Mouse (Mus musculus): Measurements from ENCODE around the gene Colgalt1. TPM values are rescaled to one million over a fixed set of nuclear protein-coding genes. Genes with fewer than 3 reads are reported as not detected.

Gene Colgalt1
- polyA plus RNA-seq, 1 experiment from 2014 or later, result 60.4 TPM

DNA sequence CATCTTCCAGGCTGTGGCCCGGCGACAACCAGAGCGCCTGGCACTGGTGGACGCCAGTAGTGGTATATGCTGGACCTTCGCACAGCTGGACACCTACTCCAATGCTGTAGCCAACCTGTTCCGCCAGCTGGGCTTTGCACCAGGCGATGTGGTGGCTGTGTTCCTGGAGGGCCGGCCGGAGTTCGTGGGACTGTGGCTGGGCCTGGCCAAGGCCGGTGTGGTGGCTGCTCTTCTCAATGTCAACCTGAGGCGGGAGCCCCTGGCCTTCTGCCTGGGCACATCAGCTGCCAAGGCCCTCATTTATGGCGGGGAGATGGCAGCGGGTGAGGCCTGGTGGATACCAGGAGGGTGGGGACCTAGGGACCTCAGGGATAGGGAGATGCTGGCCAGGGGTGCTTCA, 31.3 kb upstream of the Colgalt1 start:
- Histone ChIP-seq H3K4me3 (replicated peaks; ENCODE audit: low read depth, low read length) (no peak overlapping the region), H3K9me3 (ENCODE audit: control insufficient read depth, low read length) (no peaks in the 10 kb centered on the region), H3K27me3 (ENCODE audit: control insufficient read depth, insufficient read depth, low read length) (no peaks in the 10 kb centered on the region), H3K27ac (replicated peaks; ENCODE audit: low read depth, low read length) (no peak overlapping the region), H3K4me2 (ENCODE audit: low read length) (no peak overlapping the region), H3K9ac (replicated peaks; ENCODE audit: low read length) (no peak overlapping the region), H3K4me1 (ENCODE audit: control insufficient read depth, insufficient read depth, low read length) (no peaks in the 10 kb centered on the region), H3K36me3 (ENCODE audit: control insufficient read depth, insufficient read depth, low read length) (peaks cover 33% of the 10 kb centered on the region)
- no peak for ATAC-seq (ENCODE audit: low FRiP score, low TSS enrichment)
- WGBS, result 85% methylated on average over 14 of the region's 14 CpGs
- no peak for DNase-seq

DNA sequence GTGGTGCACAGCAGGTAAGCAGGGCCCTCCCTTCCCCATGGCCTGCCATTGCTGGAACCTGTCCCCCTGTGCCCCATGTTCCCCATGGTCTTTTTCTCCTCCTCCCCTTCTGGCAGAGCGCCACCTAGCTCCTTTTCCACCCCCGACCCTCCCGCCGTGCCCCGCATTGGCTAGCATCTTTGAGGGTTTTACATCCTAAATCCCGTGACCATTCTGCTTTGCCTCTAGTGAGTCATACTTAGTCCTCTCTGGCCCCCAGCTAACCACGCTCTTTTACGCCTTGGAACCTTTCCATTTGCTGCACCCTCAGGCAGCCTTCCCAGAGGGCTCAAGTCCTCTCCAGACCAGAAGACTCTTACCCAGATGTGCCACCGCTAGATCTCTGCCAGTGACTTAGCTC, 30.6 kb upstream of the Colgalt1 start:
- Histone ChIP-seq H3K9me3 (ENCODE audit: control insufficient read depth, low read length) (no peaks in the 10 kb centered on the region), H3K4me2 (ENCODE audit: low read length) (no peak overlapping the region), H3K4me1 (ENCODE audit: control insufficient read depth, insufficient read depth, low read length) (no peaks in the 10 kb centered on the region), H3K4me3 (replicated peaks; ENCODE audit: low read depth, low read length) (no peak overlapping the region), H3K9ac (replicated peaks; ENCODE audit: low read length) (no peak overlapping the region), H3K36me3 (ENCODE audit: control insufficient read depth, insufficient read depth, low read length) (peaks cover 40% of the 10 kb centered on the region), H3K27me3 (ENCODE audit: control insufficient read depth, insufficient read depth, low read length) (no peaks in the 10 kb centered on the region), H3K27ac (replicated peaks; ENCODE audit: low read depth, low read length) (no peak overlapping the region)
- DNase-seq (peak; percentile 57), ATAC-seq (ENCODE audit: low FRiP score, low TSS enrichment) (no peak)
- WGBS, result 28% methylated on average over 9 of the region's 9 CpGs

DNA sequence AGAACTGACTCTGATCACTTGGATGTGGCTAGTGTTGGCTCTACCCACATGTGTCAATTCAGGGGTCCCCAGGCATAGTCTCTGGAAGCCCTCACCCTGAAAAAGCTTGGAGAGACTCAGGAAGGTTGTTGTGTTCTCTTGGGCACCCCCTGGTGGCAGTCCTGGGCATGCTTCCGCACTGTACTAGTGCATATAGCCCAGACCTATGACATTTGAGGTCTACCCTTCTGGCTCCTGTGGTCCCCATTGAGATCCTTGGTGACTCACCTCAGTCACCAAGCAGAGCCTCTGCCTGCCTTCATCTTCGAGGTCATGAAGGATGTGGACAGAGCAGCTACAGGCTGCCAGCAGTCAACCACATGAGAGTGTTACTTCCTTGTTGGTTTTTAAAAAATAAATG, 23.9 kb upstream of the Colgalt1 start:
- 88% methylated on average over 2 of the region's 2 CpGs for WGBS
- peaks cover 34% of the 10 kb centered on the region for H3K36me3 ChIP-seq (ENCODE audit: control insufficient read depth, insufficient read depth, low read length)
- no peaks in the 10 kb centered on the region for H3K27me3 ChIP-seq (ENCODE audit: control insufficient read depth, insufficient read depth, low read length)
- H3K4me1 ChIP-seq (ENCODE audit: control insufficient read depth, insufficient read depth, low read length), result peaks cover 7% of the 10 kb centered on the region
- H3K27ac ChIP-seq (replicated peaks; ENCODE audit: low read depth, low read length), result no peak overlapping the region
- no peak overlapping the region for H3K9ac ChIP-seq (replicated peaks; ENCODE audit: low read length)
- ATAC-seq (ENCODE audit: low FRiP score, low TSS enrichment) (no peak), DNase-seq (peak; percentile 65)
- H3K4me3 ChIP-seq (replicated peaks; ENCODE audit: low read depth, low read length), result no peak overlapping the region
- H3K9me3 ChIP-seq (ENCODE audit: control insufficient read depth, low read length), result no peaks in the 10 kb centered on the region
- H3K4me2 ChIP-seq (ENCODE audit: low read length), result no peak overlapping the region

DNA sequence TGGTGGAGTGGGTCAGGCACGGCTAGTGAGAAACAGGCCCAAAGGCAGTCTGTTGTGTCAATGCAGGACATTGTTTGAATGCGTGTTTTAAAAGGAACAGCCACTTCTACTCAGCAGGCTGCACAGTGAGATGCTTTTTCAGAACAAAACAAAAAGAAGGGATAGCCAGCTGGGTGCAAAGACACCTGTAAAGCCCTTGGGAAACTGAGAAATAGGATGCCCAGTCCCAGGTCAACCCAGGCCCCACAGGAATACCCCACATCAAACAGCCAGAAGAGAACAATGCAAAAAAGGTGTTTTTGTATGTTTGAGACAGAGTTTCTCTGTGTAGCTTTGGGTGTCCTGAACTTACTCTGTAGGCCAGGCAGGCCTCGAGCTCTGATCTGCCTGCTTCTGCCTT, 22.0 kb upstream of the Colgalt1 start:
- H3K27ac ChIP-seq (replicated peaks; ENCODE audit: low read depth, low read length), result no peak overlapping the region
- ATAC-seq (ENCODE audit: low FRiP score, low TSS enrichment), result no peak

DNA sequence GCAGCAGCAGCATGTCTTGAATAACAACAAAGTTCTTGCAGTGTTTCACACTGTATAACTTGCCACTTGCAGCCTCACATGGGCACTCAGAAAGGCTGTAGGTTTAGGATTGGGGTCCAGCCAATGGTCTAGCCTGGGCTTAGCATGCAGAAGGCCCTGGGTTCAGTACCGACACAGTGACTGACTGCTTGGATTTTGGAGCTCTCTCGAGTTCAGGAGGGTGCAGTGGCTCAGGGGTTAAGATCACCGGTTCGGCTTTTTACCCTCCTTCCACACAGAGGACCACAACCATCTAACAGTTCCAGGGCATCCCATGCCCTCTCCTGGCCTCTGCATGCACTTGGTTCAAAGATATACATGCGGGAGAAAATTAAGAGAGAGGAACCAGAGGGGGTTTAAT, 19.8 kb upstream of the Colgalt1 start:
- ATAC-seq (ENCODE audit: low FRiP score, low TSS enrichment) (no peak), DNase-seq (no peak)
- no peaks in the 10 kb centered on the region for H3K9me3 ChIP-seq (ENCODE audit: control insufficient read depth, low read length)
- peak overlapping the region; percentile 97 for H3K4me2 ChIP-seq (ENCODE audit: low read length)
- no peaks in the 10 kb centered on the region for H3K27me3 ChIP-seq (ENCODE audit: control insufficient read depth, insufficient read depth, low read length)
- peak overlapping the region; percentile 74 for H3K4me3 ChIP-seq (replicated peaks; ENCODE audit: low read depth, low read length)
- H3K36me3 ChIP-seq (ENCODE audit: control insufficient read depth, insufficient read depth, low read length), result peaks cover 6% of the 10 kb centered on the region; the same call in 1 of the 2 replicates
- H3K4me1 ChIP-seq (ENCODE audit: control insufficient read depth, insufficient read depth, low read length), result peaks cover 21% of the 10 kb centered on the region
- WGBS, result 33% methylated on average over 5 of the region's 5 CpGs
- H3K27ac ChIP-seq (replicated peaks; ENCODE audit: low read depth, low read length), result peak overlapping the region; percentile 99
- H3K9ac ChIP-seq (replicated peaks; ENCODE audit: low read length), result peak overlapping the region; percentile 97

More for the DNA sequence above, 22.0 kb upstream of the Colgalt1 start:
- no peak overlapping the region for H3K4me3 ChIP-seq (replicated peaks; ENCODE audit: low read depth, low read length)
- H3K9ac ChIP-seq (replicated peaks; ENCODE audit: low read length), result no peak overlapping the region
- no peak for DNase-seq
- no peak overlapping the region for H3K4me2 ChIP-seq (ENCODE audit: low read length)
- peaks cover 26% of the 10 kb centered on the region for H3K36me3 ChIP-seq (ENCODE audit: control insufficient read depth, insufficient read depth, low read length)
- H3K9me3 ChIP-seq (ENCODE audit: control insufficient read depth, low read length), result no peaks in the 10 kb centered on the region
- WGBS, result 75% methylated on average over 3 of the region's 3 CpGs
- no peaks in the 10 kb centered on the region for H3K27me3 ChIP-seq (ENCODE audit: control insufficient read depth, insufficient read depth, low read length)
- H3K4me1 ChIP-seq (ENCODE audit: control insufficient read depth, insufficient read depth, low read length), result peaks cover 18% of the 10 kb centered on the region

DNA sequence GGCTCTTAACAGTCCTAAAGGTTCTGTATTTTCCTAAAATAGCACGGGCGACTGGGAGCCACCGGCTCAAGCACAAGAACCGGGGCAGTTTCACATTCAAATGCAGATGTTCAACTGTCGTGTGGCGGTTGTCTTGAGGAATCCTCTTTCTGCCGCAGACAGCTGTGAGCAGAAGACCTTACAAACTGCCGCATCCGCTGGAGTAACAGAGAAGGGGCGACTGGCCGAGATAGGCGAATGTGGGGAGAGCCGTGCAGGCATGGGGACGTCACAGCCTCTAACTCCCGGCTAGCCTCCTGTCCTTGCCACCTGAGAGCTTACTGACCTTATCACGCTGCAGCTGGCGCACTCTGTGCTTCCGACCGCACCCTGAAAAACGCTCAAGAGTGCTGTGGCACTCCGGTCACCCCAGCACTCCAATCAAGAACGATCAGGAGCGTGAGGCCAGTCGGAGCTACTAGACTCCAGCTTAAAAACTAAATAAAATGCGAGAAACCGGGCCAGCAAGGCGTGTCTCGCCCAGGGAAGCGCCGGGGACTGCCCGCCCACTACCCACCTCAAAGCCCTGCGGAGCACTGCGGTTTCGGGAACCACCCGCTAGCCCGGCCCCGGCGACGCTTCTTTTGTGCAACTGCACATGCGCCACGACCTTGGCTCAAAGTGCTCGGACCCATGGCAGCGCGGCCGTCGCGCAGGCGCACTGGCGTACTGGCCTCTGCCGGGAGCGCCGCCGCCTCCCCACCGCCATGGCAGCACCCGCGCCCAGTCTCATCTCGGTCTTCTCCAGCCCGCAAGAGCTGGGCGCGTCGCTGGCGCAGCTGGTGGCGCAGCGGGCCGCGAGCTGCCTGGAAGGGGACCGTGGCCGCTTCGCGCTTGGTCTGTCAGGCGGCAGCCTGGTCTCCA, 19.1 kb upstream of the Colgalt1 start, which contains the start of gene Pgls:
Gene Pgls, plus strand, starts transcription at position 706 of the 903 bp plus-strand sequence.
- Histone ChIP-seq H3K4me3 (replicated peaks; ENCODE audit: low read depth, low read length) (peak within 1 kb of the TSS; percentile 74), H3K4me1 (ENCODE audit: control insufficient read depth, insufficient read depth, low read length) (peaks cover 24% of the 10 kb centered on the region), H3K27me3 (ENCODE audit: control insufficient read depth, insufficient read depth, low read length) (no peaks in the 10 kb centered on the region), H3K9me3 (ENCODE audit: control insufficient read depth, low read length) (no peaks in the 10 kb centered on the region), H3K36me3 (ENCODE audit: control insufficient read depth, insufficient read depth, low read length) (peaks cover 3% of the 10 kb centered on the region; the same call in 1 of the 2 replicates), H3K9ac (replicated peaks; ENCODE audit: low read length) (peak within 1 kb of the TSS; percentile 97), H3K4me2 (ENCODE audit: low read length) (peak within 1 kb of the TSS; percentile 97), H3K27ac (replicated peaks; ENCODE audit: low read depth, low read length) (peak within 1 kb of the TSS; percentile 99)
- ATAC-seq (ENCODE audit: low FRiP score, low TSS enrichment) (peak; percentile 90), DNase-seq (peak; percentile 98)
- WGBS, result under 1% methylated on average over 71 of the region's 71 CpGs

DNA sequence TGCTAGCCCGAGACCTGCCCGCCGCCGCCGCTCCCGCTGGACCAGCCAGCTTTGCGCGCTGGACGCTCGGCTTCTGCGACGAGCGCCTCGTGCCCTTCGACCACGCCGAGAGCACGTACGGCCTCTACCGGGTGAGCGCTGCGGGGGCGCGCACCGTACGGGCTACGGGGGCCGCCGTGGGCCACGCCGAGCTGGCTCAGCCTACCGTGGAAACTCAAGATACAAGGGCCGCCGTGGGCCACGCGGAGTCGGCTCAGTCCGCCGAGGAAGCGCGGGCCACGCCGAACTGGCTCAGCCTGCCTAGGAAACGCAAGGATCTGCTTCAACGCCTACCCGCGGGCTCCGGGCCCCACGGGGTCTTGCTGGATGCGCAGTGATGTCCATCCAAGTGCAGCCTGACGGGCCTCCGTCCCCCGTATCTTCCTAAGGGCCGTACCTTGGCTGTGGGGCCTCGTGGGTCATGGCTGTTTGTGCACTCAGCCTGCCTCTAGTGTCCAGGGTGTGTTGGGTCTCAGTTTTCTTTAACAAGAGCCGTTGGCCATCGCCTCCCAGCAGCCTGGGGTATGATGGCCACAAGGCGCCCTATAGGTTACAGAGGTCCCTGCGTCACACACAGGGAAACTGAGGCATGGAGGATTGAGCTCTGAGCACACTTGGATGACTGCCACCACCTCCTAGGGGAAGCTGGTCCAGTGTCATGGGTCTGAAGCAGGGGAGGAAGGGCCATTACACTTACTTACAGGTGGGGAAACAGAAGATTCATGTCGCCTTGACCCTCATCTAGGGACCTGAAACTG, 18.2 kb upstream of the Colgalt1 start:
- 5% methylated on average over 60 of the region's 60 CpGs for WGBS
- DNase-seq (peak; percentile 83), ATAC-seq (ENCODE audit: low FRiP score, low TSS enrichment) (peak; percentile 73)
- H3K4me2 ChIP-seq (ENCODE audit: low read length), result peak overlapping the region; percentile 97
- H3K9me3 ChIP-seq (ENCODE audit: control insufficient read depth, low read length), result no peaks in the 10 kb centered on the region
- 0 out of 2 replicates have a peak, but pooled peaks cover 3% of the 10 kb centered on the region for H3K36me3 ChIP-seq (ENCODE audit: control insufficient read depth, insufficient read depth, low read length)
- H3K4me3 ChIP-seq (replicated peaks; ENCODE audit: low read depth, low read length), result peak overlapping the region; percentile 74
- peak overlapping the region; percentile 97 for H3K9ac ChIP-seq (replicated peaks; ENCODE audit: low read length)
- no peaks in the 10 kb centered on the region for H3K27me3 ChIP-seq (ENCODE audit: control insufficient read depth, insufficient read depth, low read length)
- peaks cover 24% of the 10 kb centered on the region for H3K4me1 ChIP-seq (ENCODE audit: control insufficient read depth, insufficient read depth, low read length)
- peak overlapping the region; percentile 99 for H3K27ac ChIP-seq (replicated peaks; ENCODE audit: low read depth, low read length)

DNA sequence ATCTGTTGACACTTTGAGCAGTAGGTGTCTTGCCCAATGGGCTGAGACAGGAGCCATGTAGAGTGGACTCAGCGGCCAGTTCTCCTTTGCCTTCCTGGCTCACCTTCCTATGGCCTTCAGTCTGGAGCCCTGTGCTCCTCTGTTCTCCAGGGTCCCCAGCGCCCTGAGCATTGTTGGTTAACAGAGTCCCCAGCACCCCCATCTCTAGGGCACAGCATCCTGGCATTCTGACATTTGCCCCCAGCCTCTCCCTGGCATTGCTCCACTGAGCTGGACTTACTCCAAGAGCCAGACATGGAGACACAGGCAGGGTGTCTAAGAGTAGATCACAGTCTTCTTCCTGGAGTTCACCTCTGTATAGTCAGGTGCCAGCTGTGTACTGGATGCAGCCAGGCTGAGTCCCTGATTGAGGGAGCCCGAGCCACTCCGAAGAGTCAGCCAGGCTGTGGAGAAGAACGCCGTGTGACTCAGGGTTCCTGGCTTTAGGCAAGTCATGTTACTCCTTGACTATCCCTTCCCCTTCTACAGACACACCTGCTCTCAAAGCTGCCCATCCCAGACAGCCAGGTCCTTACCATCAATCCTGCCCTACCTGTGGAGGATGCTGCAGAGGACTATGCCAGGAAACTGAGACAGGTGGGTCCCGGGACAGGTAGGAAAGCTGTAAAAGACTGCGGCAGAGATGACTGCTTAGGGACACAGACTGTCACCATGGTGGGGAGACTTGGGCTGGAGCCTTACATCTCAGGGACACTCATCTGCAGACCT, 17.1 kb upstream of the Colgalt1 start:
- H3K4me1 ChIP-seq (ENCODE audit: control insufficient read depth, insufficient read depth, low read length), result peaks cover 24% of the 10 kb centered on the region
- no peaks in the 10 kb centered on the region for H3K9me3 ChIP-seq (ENCODE audit: control insufficient read depth, low read length)
- no peak overlapping the region for H3K27ac ChIP-seq (replicated peaks; ENCODE audit: low read depth, low read length)
- WGBS, result 94% methylated on average over 8 of the region's 8 CpGs
- DNase-seq (no peak), ATAC-seq (ENCODE audit: low FRiP score, low TSS enrichment) (no peak)
- no peak overlapping the region; the same call in 1 of the 2 replicates for H3K9ac ChIP-seq (replicated peaks; ENCODE audit: low read length)
- peak overlapping the region; percentile 97 for H3K4me2 ChIP-seq (ENCODE audit: low read length)
- H3K27me3 ChIP-seq (ENCODE audit: control insufficient read depth, insufficient read depth, low read length), result no peaks in the 10 kb centered on the region
- H3K36me3 ChIP-seq (ENCODE audit: control insufficient read depth, insufficient read depth, low read length), result 0 out of 2 replicates have a peak, but pooled peaks cover 3% of the 10 kb centered on the region
- no peak overlapping the region for H3K4me3 ChIP-seq (replicated peaks; ENCODE audit: low read depth, low read length)

All from midbrain, embryonic 14.5 days (tissue).